ENCODE assay signal across 28 mouse cellular contexts in genomic region chr4:108904076-108904475, GRCm38 (mm10). TPM values are rescaled to one million over a fixed set of nuclear protein-coding genes. Genes with fewer than 3 reads are reported as not detected.
DNase-seq lines count a peak whose midpoint lies in the region; ATAC-seq lines count a peak whose summit lies in the region.
"Had no signal": no experiment of that assay in that cellular context is flagged by ENCODE, and none has a peak within 500 bp of the region (broad histone marks: within the 10 kb centered on the region; RNA-seq: fewer than 3 reads in every experiment).

No protein-coding gene starts in this region.

- ATAC-seq in kidney, embryonic 16.5 days (ENCODE audit: low FRiP score, low TSS enrichment): 0 out of 2 replicates have a peak, but pooled peaks have one; percentile 57
- ATAC-seq: CD4-positive, CD25-positive, alpha-beta regulatory T cell, adult 4 months; forebrain, embryonic 14.5 days; forebrain, embryonic 16.5 days; Patski had no signal

- no peaks in the 10 kb centered on the region for H3K36me3 ChIP-seq in kidney, embryonic 16.5 days (ENCODE audit: insufficient read depth, low read length)
- H3K36me3 ChIP-seq: embryonic facial prominence, embryonic 13.5 days; embryonic facial prominence, embryonic 15.5 days; forebrain, embryonic 10.5 days; forebrain, embryonic 12.5 days; G1E had no signal

- no peaks in the 10 kb centered on the region for H3K4me1 ChIP-seq in kidney, embryonic 16.5 days (ENCODE audit: insufficient read depth, low read length)

- H3K4me3 ChIP-seq in kidney, embryonic 16.5 days (ENCODE audit: low read length): no peak overlapping the region
- H3K4me3 ChIP-seq: embryonic facial prominence, embryonic 13.5 days; embryonic facial prominence, embryonic 15.5 days; erythroblast, embryonic 14.5 days; forebrain, embryonic 10.5 days; forebrain, embryonic 12.5 days had no signal

- 37% methylated on average over 6 of the region's 6 CpGs for WGBS in kidney, embryonic 16.5 days

- H3K27ac ChIP-seq in kidney, embryonic 16.5 days (ENCODE audit: low read length): no peak overlapping the region
- H3K27ac ChIP-seq: embryonic facial prominence, embryonic 13.5 days; embryonic facial prominence, embryonic 15.5 days; forebrain, embryonic 10.5 days; forebrain, embryonic 12.5 days had no signal

- intact Hi-C loops in heart, postnatal 36 days (cut with DNase I): no loop called here

- no peaks in the 10 kb centered on the region for H3K9me3 ChIP-seq in kidney, embryonic 16.5 days (ENCODE audit: low read length)
- H3K9me3 ChIP-seq: embryonic facial prominence, embryonic 13.5 days; embryonic facial prominence, embryonic 15.5 days; forebrain, embryonic 10.5 days; forebrain, embryonic 12.5 days; G1E had no signal

- no peak overlapping the region for H3K9ac ChIP-seq in kidney, embryonic 16.5 days (replicated peaks; ENCODE audit: low read length)
- H3K9ac ChIP-seq: embryonic facial prominence, embryonic 13.5 days; embryonic facial prominence, embryonic 15.5 days; forebrain, embryonic 12.5 days had no signal

- no peak overlapping the region for H3K4me2 ChIP-seq in kidney, embryonic 16.5 days (replicated peaks; ENCODE audit: low read depth, low read length)
- H3K4me2 ChIP-seq: embryonic facial prominence, embryonic 13.5 days; embryonic facial prominence, embryonic 15.5 days; forebrain, embryonic 12.5 days had no signal

- no peaks in the 10 kb centered on the region for H3K27me3 ChIP-seq in kidney, embryonic 16.5 days (ENCODE audit: insufficient read depth, low read length)
- H3K27me3 ChIP-seq: CH12.LX; embryonic facial prominence, embryonic 13.5 days; embryonic facial prominence, embryonic 15.5 days; Patski had no signal

- peak; percentile 37 for DNase-seq in heart, adult 11 months
- DNase-seq in heart, postnatal 36 days: no peak
- DNase-seq in kidney, postnatal 10 days: no peak
- peak; percentile 12 for DNase-seq in testis, postnatal 14 days (ENCODE audit: low spot score)
- DNase-seq in testis, postnatal 10 days (ENCODE audit: low spot score): no peak
- DNase-seq: adrenal gland, adult 2 months; adrenal gland, postnatal 10 days; adrenal gland, postnatal 25 days; cerebellum, adult 11 months; cerebellum, adult 18-20 months; cerebellum, adult 8-10 months; cerebellum, adult 9-11 months; cerebellum, postnatal 14 days; cerebellum, postnatal 36 days; embryo, embryonic 11 days had no signal

RNA-seq across cellular contexts. Expression of gene Rab3b, which starts 25.2 kb away (rescaled TPM):
- total RNA-seq in heart, postnatal 36 days (2021): 1 to 10 TPM in 1 of 2 experiments, under 1 TPM in 1; 0.24 to 1.1 TPM
- polyA plus RNA-seq in kidney, embryonic 16.5 days (2015; fragmentation: Nextera tagmentation; extraction: Ambion mirVana): 23.9 and 26.9 TPM in 2 replicates
- total RNA-seq: common myeloid progenitor, adult 5-6 weeks had no signal
- polyA plus RNA-seq: CD4-positive, CD25-positive, alpha-beta regulatory T cell, adult 4 months; erythroblast, embryonic 14.5 days had no signal

RNA-seq across cellular contexts. Expression of gene A730015C16Rik, which starts 55.7 kb away (rescaled TPM):
- total RNA-seq in heart, postnatal 36 days (2021): not detected
- polyA plus RNA-seq in kidney, embryonic 16.5 days (2015; fragmentation: Nextera tagmentation; extraction: Ambion mirVana): 1.1 and 1.4 TPM in 2 replicates
- total RNA-seq: adrenal gland, adult 2 months; adrenal gland, postnatal 10 days; adrenal gland, postnatal 25 days had no signal
- polyA plus RNA-seq: adrenal gland, adult 2 months; CD4-positive, CD25-positive, alpha-beta regulatory T cell, adult 4 months; erythroblast, embryonic 14.5 days; G1E had no signal

RNA-seq across cellular contexts. Expression of gene Kti12, which starts 56.5 kb away (rescaled TPM):
- total RNA-seq in heart, postnatal 36 days (2021): 10 to 100 TPM; 20.5 to 20.6 TPM
- 65.4 and 67.5 TPM in 2 replicates for polyA plus RNA-seq in kidney, embryonic 16.5 days (2015; fragmentation: Nextera tagmentation; extraction: Ambion mirVana)

Comparison
In these comparisons a context has a peak if more than half of its experiments do, and no peak if none do; other contexts are left out.
1. DNase-seq: peak in heart, adult 11 months (single experiment) and testis, postnatal 14 days (single experiment); none in heart, postnatal 36 days (0 of 2), kidney, postnatal 10 days (single experiment) and testis, postnatal 10 days (single experiment).